Mouse (Mus musculus) adrenal gland, adult 18-20 months (tissue): ENCODE measurements at regions not wholly inside any gene's neighbourhood (a gene's known extent, or its start where the extent isn't known, plus 50 kb on each side); places are given as distances from the start of the nearest gene placed in this dataset.

Experiments
- DNase-seq, 2 experiments: peaks; one replicate each; pipeline ENCODE4 v3.0.0; 2021 to 2022; ENCODE audit warnings: low spot score in 2 of 2

DNA sequence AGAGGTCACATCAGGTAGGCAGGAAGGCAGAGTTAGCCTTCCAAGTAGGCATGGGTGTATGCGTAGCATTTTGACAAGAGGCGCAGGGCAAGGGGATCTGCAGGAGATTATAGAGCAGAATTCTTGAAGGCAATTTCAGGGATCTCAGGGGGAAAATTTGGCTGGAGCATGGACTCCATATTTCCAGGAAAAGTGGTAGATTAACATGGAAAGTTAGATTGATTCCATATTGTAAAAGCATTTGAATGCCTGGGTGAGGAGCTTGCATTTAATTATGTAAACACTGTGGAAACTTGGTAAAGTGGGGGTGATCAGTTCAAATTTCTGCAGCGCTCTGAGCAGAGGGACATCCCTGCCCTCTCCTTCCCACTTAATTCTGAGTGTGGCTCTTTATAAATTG is 146.7 kb downstream of the Pax3 start:
- no peak for DNase-seq

- DNase-seq = no peak
Measured at GRCm38 (mm10) chr1:78032336-78032735, 164.6 kb downstream of the Pax3 start.

DNA sequence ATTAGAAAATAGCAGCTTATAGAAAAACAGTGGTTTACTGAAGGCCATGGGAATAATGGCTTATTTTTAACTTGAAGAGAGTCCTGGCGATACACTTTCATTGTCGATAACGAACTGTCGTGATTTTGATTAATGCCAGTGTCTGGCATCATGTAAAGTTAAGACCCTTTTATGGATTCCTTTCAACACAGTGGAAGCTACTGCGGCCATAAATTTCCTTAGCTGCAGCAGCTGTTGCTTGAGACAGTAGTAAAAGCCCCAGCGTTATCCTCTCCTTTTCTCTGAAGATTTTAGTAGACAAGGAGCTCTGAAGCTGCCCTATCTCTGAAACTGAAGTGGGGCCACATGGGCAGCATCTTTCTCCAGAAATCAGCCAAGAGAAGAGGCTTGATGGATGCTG is 175.2 kb downstream of the Pax3 start:
- no peak for DNase-seq

DNA sequence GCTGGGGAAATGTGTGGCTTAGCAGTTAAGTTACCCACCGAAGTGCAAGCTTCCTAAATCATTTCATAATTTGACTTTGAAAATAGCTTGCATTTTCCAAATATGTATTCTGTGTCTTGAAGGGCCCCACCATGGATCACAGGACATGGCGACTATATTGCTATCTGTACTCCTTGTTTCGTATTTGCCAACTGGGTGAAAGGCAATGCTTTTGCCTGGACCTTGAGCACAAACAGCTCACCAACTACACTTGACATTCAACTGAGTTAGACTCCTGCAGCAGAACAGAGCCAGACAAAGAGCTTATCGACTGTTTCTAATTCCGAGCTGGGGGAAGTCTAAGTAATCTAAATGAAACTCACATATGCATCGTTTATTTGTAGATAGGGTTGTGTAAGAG is 175.9 kb downstream of the Pax3 start:
- DNase-seq = no peak

- DNase-seq = no peak
Measured at GRCm38 (mm10) chr1:78017949-78018617, 178.9 kb downstream of the Pax3 start.

DNA sequence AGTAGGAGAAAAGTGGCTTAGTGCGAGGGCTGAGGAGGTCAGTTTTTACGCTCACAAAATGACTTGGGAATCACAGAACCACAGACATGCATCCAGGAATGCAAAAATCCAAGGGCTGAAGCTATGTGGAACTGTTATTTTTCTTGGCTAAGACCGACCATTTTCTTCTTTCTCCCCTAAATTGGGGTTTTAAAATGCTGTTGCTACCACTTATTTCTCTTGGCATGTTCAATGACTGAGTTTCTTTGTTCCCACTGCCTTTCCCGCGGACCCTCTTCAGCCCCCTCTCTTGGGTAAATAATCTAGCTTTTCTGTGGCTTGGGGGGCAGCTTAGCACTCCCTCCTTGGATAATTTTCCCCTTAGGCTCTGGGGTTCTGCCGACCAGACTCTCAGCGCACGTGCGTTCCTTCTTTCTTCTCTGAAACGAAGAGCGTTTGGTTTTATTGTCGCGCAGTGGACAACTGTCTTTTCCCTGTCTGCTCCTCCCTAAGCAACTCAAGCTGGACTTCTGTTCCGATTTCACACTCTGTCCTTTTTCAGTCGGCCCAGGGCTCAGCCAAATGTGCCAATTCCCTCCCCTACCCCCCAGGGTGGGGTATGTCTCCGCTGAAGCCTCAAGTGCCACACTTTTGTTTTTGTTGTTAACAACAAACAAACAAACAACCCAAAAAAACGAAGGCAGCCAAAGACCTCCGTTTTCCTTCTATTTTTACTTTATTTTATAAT is 180.2 kb downstream of the Pax3 start:
- DNase-seq = no peak

- no peak for DNase-seq
Measured at GRCm38 (mm10) chr1:78015999-78016398, 180.9 kb downstream of the Pax3 start.

DNA sequence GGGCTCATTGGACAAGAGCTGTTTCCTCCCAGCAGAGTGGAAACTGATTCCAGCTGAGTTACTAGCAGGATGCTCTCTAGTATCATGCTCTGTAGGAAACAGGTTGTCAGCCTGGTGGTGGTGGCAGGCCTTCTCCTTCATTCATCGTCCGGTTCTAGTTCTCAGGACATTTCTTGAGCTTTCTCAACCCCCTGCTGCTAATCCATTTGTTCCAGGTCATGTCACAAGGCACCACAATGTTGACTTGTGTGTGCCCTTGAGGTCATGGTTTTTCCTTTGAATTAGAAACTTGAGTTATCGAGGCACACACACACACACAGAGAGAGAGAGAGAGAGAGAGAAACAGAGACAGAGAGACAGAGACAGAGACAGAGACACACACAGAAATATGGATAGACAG is 183.5 kb downstream of the Pax3 start:
- DNase-seq = no peak

DNA sequence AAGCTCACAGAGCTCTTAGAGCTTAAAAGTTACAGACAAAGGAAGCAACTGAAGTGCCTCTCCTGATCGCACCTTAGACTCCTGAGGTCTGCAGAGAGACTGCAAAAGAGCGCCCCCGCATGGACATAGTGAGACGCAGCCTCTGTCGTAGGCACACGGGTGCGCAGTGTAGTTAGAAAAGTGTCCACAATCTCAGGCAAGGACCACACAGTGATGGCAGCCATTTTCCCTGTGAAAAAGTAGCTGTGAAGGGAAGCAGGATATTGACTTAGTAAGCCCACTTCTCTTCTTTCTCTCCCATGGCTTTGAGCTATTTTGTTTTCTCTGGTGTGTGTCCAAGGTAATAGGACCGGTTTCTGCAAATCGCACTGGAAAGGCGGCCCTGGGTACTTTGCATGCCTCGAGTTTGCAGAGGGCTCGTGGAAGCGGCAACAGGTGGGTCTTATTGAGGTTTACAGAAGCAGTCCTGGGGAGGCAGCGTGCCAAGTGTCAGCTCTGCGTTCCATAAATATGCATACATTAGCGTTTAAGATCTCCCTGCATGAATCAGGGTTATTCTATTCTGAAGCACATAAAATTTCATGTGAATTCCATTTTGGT is 188.0 kb downstream of the Pax3 start:
- peak; percentile 25 to 35 for DNase-seq

DNA sequence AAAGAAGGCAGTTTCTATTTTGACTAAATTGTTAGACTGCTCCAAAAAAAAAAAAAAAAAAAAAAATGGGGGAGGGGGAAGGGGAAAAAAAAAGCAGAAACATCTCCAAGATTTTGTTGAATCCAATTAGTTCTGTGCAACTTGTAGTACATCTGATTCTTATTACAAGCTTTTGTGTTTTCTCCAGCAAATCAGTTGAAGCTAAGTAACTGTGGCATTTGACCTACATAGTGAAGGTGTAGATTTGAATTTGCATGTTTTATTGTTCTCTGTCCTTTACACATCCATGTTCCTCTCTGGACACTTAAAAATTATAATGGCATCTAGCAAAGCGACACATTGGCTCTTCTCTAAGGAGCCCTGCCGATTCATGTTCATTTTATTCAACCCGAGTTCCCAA is 192.6 kb downstream of the Pax3 start:
- DNase-seq = no peak

- DNase-seq = no peak
Measured at GRCm38 (mm10) chr1:77998727-77999126, 198.2 kb downstream of the Pax3 start.

DNA sequence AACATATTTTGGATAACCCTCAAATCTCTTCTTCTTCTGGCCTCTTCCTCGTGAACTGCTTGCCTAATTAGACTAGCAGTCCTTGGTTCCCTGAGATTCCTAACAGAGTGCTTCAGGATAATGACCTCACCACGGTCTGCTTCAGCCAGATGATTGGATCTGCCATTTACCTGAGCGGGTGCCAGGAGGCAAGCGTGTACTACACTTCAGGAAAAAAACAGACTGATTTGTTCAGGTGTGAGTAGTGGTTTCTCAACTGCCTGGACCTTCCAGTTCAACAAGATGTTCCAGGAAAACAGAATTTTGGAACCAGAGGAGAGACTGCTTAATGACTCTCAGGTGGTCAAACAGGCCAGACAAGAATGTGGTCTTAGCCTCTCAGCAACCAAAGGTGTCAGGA is 215.4 kb downstream of the Pax3 start:
- DNase-seq = no peak

GRCm38 (mm10) chr1:77978696-77979095 is 218.2 kb downstream of the Pax3 start:
- DNase-seq = peak; percentile 43 to 57

- no peak for DNase-seq
Measured at GRCm38 (mm10) chr1:77975941-77976340, 221.0 kb downstream of the Pax3 start.

GRCm38 (mm10) chr1:77972301-77972717 is 224.6 kb downstream of the Pax3 start:
- DNase-seq = peak; percentile 63 to 70

GRCm38 (mm10) chr1:77964656-77965335 is 232.1 kb downstream of the Pax3 start:
- no peak for DNase-seq

DNA sequence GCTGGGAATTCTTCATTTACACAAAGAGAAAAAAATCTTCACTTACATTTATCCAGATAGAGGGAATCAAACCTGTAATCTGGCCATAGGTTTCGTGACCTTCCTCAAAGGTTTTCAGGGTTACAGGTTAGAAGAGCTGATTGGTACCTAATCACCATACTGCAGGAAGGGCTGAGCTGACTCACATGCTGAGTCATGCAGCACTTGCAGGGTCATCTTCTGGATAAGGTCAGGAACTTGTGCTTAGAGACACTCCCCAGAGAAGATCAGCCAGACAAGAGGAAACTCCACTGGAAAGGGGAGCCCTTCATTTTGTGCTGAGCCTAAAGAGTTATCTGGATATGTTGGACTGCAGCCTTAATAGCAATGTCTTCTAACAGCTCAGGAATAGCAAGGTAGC is 237.6 kb downstream of the Pax3 start:
- peak in 1 of 2 experiments; percentile 20 for DNase-seq

- no peak for DNase-seq
Measured at GRCm38 (mm10) chr1:77957156-77957767, 239.7 kb downstream of the Pax3 start.

DNA sequence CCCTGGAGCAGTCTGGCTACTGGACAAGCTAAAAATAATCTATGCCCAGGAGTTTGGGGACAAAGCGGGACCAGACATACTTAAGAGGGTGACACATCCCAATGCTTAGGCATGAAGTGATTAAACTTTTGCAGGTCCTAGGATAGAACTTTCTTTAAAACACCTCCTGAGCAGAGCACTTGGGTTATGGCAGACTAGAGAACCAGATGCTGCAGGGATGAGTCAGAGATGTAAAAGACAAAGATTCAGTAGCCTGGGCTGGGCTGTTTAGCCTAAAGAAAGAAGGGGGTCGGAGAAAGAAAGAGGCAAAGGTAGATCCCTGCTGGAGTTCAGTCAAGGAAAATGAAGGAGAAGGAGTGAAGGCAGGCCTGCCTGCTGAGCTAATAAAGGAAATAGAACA is 249.0 kb downstream of the Pax3 start:
- DNase-seq = no peak

GRCm38 (mm10) chr1:77944327-77944645 is 252.6 kb downstream of the Pax3 start:
- DNase-seq = no peak

DNA sequence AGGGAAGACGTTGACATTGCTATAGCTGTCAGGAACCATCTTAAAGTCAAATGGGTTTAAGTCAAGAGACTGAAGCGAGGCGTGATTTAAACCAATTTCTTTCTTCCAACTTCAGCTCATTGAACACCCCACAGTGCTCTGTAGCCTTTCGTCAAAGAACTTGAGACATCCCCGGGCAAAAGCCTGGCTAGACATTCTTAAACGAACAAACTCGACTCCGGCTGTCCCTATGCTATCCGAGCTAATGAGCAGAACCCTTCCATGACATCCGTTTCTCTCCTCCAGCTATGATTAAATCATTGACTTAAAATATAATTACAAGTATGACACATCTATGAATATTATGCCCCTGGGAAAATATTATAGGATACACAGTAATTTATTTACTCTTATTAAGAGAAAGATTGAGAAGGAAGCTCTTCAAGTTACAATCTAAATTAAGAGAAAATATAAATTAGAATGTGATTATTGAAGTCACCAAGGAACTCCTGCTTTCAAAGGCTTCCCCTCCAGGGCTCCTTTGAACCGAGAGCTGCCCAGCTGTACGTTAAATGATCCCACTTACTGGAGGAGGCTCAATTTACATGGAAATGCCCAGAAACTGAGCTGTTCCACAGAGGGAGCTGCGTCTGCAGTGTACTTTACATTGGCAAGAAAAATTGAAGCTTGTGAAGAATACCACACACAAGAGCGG is 253.2 kb downstream of the Pax3 start:
- no peak for DNase-seq
